Mouse (Mus musculus): ENCODE data around the gene Ncl. TPM values are rescaled to one million over a fixed set of nuclear protein-coding genes. Genes with fewer than 3 reads are reported as not detected.

Ncl gene
- polyA plus RNA-seq, 1 experiment from 2014 or later: 337 TPM

DNA sequence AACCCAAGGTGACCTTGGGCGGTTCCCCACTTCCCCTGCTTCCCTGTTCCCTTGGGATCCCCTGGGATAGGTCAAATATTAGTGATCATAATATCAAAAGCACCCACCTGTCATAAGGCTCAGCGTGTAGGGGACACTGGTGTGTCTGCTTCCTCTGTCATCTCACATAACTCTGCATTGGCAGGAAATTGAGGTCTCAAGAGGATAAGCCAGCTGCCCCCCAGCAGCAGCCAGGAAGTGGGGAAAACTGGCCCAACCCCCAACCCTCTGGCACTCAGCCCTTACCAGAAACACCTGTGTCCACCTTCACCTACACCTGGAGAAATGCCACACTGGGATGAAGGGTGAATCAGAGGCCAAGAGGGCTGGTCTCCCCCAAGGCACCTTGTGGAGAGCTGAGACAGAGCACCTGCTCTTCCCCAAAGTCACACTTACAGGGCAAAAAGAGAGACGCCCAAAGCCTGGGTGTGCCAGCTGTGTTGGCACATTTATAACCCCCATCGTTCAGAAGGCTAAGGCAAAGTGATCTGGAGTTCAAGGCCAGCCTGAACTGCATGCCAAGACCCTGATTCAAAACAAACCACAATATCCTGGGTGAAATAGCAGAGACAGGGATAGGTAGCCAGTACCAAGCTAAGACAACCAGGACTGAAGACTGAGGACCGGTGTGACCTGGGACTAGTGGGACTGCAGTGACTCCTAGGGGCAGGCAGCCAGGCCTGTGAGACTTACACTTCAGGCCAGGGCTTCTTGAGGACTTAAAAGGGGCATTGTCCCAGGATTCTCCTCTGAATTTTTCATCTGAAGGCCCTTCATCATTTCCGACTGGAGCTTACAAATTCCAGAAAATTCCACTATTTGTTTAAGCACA is 57.7 kb downstream of the Ncl start:
- H3K9me3 ChIP-seq (replicated peaks): no peaks in the 10 kb centered on the region
- H3K4me3 ChIP-seq: no peak overlapping the region
- ATAC-seq (ENCODE audit: insufficient number of reproducible peaks, low FRiP score): no peak
- H3K4me1 ChIP-seq (replicated peaks): peaks cover 11% of the 10 kb centered on the region; the same call in 1 of the 2 replicates
- no peaks in the 10 kb centered on the region for H3K36me3 ChIP-seq
- no peak overlapping the region for H3K9ac ChIP-seq
- WGBS: 48% methylated on average over 6 of the region's 6 CpGs
- peaks cover 53% of the 10 kb centered on the region for H3K27me3 ChIP-seq (replicated peaks)
- H3K4me2 ChIP-seq: no peak overlapping the region
- no peak overlapping the region for H3K27ac ChIP-seq (ENCODE audit: poor library complexity, severe bottlenecking)

DNA sequence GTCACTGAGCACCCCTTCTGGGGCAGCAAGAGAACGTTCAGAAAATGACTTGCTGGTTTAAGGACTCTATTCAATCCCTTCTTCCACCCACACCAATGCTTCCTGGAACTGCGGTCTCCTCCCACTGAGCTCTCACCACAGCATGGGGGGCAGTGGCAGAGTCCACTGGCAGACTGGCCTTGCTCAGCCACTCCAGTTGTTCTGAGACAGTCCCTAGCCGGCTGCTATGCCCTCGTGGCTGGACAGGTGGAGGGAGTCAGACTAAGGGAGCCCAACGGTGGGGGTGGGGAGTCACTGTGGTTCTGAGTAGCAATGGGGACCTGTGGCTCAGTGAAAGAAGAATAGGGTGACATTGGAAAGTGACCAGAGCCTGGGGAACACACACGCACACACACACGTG is 58.5 kb downstream of the Ncl start:
- WGBS: 49% methylated on average over 7 of the region's 7 CpGs
- Histone ChIP-seq H3K4me1 (replicated peaks) (peaks cover 11% of the 10 kb centered on the region; the same call in 1 of the 2 replicates), H3K36me3 (no peaks in the 10 kb centered on the region), H3K9ac (no peak overlapping the region), H3K9me3 (replicated peaks) (no peaks in the 10 kb centered on the region), H3K27me3 (replicated peaks) (peaks cover 46% of the 10 kb centered on the region), H3K27ac (ENCODE audit: poor library complexity, severe bottlenecking) (no peak overlapping the region), H3K4me2 (no peak overlapping the region), H3K4me3 (no peak overlapping the region)
- no peak for ATAC-seq (ENCODE audit: insufficient number of reproducible peaks, low FRiP score)

DNA sequence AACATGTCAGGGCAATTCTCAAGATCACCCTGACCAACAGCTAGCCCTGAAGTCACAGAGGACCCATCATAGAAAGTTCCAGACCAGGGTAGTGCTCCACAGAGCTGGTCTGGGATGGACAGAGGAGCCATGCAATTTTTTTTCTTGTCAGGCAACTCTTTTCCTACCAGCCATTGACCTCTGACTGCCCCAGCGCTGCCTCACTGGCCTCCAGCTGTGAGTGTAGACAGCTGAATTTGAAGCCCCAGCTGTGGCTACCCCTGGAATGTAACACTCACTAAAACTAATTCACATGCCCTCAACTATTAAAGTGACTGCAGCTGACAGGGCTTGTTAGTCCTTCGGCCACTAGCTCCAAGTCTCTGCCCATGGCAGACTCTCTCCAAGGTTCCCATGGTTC is 59.1 kb downstream of the Ncl start:
- Histone ChIP-seq H3K4me3 (no peak overlapping the region), H3K4me1 (replicated peaks) (peaks cover 11% of the 10 kb centered on the region; the same call in 1 of the 2 replicates), H3K9me3 (replicated peaks) (no peaks in the 10 kb centered on the region), H3K4me2 (no peak overlapping the region), H3K9ac (no peak overlapping the region), H3K36me3 (no peaks in the 10 kb centered on the region), H3K27me3 (replicated peaks) (peaks cover 41% of the 10 kb centered on the region), H3K27ac (ENCODE audit: poor library complexity, severe bottlenecking) (no peak overlapping the region)
- no peak for ATAC-seq (ENCODE audit: insufficient number of reproducible peaks, low FRiP score)
- WGBS: 42% methylated on average over 2 of the region's 2 CpGs

Small RNAs within 50 kb of the gene (microRNA-seq; reads per million reads assigned to microRNA genes)
- gene mmu-mir-3535: 101 reads per million, percentile 52 among the genes with 10 or more reads in this experiment

Other genes starting within 250 kb of the Ncl start
- gene Htr2b, start 247.4 kb downstream of the Ncl start, polyA plus RNA-seq (2016; fragmentation: Nextera tagmentation; extraction: Ambion mirVana): 0.22 and 0.37 TPM in 2 replicates
- gene Gm21972, start 225.8 kb downstream of the Ncl start, polyA plus RNA-seq (2016; fragmentation: Nextera tagmentation; extraction: Ambion mirVana): 0.63 TPM in 1 of 2 replicates, not detected in the other
- gene Armc9, start 204.6 kb downstream of the Ncl start, polyA plus RNA-seq (2016; fragmentation: Nextera tagmentation; extraction: Ambion mirVana): 14.1 and 14.2 TPM in 2 replicates
- 6.3 and 7.1 TPM in 2 replicates for gene B3gnt7, start 56.6 kb downstream of the Ncl start, polyA plus RNA-seq (2016; fragmentation: Nextera tagmentation; extraction: Ambion mirVana)
- not detected in 2 replicates for gene Nmur1, start 66.8 kb upstream of the Ncl start, polyA plus RNA-seq (2016; fragmentation: Nextera tagmentation; extraction: Ambion mirVana)
- gene Tex44, start 66.9 kb upstream of the Ncl start, polyA plus RNA-seq (2016; fragmentation: Nextera tagmentation; extraction: Ambion mirVana): not detected in 2 replicates
- gene Ptma, start 167.3 kb upstream of the Ncl start, polyA plus RNA-seq (2016; fragmentation: Nextera tagmentation; extraction: Ambion mirVana): 1,057 and 1,113 TPM in 2 replicates
- gene Pde6d, start 223.2 kb upstream of the Ncl start, polyA plus RNA-seq (2016; fragmentation: Nextera tagmentation; extraction: Ambion mirVana): 83.5 and 89.5 TPM in 2 replicates
- 28.6 and 32.6 TPM in 2 replicates for gene Cops7b, start 223.5 kb upstream of the Ncl start, polyA plus RNA-seq (2016; fragmentation: Nextera tagmentation; extraction: Ambion mirVana)